Mouse (Mus musculus) cortical plate, adult 2 months (tissue): Measurements from ENCODE around the gene Apoc3. TPM values are rescaled to one million over a fixed set of nuclear protein-coding genes. Genes with fewer than 3 reads are reported as not detected.

Experiments used
- H3K27ac ChIP-seq: fragments of 200-500 bp; 2 replicates; pipeline ENCODE4 v1.5.1; 2012; ENCODE audit warnings: low read length, control low read depth, inconsistent platforms; ENCODE audit not compliant: insufficient read depth
- H3K4me1 ChIP-seq: fragments of 200-500 bp; 2 replicates; pipeline ENCODE4 v1.6.1; 2011; ENCODE audit warnings: low read length; ENCODE audit not compliant: control insufficient read depth, insufficient read depth
- H3K4me3 ChIP-seq: fragments of 200-500 bp; 2 replicates; pipeline ENCODE4 v1.5.1; 2011; ENCODE audit warnings: mild to moderate bottlenecking, low read length, control low read depth; ENCODE audit not compliant: insufficient read depth
- CTCF ChIP-seq: fragments of 200-500 bp; IDR thresholded peaks from 2 replicates; pipeline ENCODE4 v1.5.1; 2011; ENCODE audit warnings: mild to moderate bottlenecking, control low read depth, low read length; ENCODE audit not compliant: insufficient read depth; ENCODE audit errors: extremely low read depth
- POLR2A ChIP-seq: fragments of 200-500 bp; IDR thresholded peaks from 2 replicates; pipeline ENCODE4 v1.6.1; 2011; ENCODE audit warnings: mild to moderate bottlenecking, low read length, control low read depth; ENCODE audit not compliant: insufficient read depth; ENCODE audit errors: extremely low read depth
- polyA plus RNA-seq: library from polyadenylated mRNA; depleted of rRNA; stranded (reverse); fragments of >200 nt; gene quantifications from 2 replicates; pipeline ENCODE4 v1.2.3, GENCODE M21; 2012; rRNA removed

Gene Apoc3
- polyA plus RNA-seq, 1 experiment = 1.1 TPM

GRCm38 (mm10) chr9:46185191-46185590, 50.2 kb downstream of the Apoc3 start:
- H3K4me1 ChIP-seq = 0 out of 2 replicates have a peak, but pooled peaks cover 2% of the 10 kb centered on the region
- no peak for TF ChIP-seq POLR2A
- TF ChIP-seq CTCF = peak; percentile 30
- H3K27ac ChIP-seq = no peak overlapping the region
- no peak overlapping the region for H3K4me3 ChIP-seq

- no peak for TF ChIP-seq POLR2A
- TF ChIP-seq CTCF = no peak
- Histone ChIP-seq H3K4me1 (0 out of 2 replicates have a peak, but pooled peaks cover 2% of the 10 kb centered on the region), H3K27ac (no peak overlapping the region), H3K4me3 (no peak overlapping the region)
These were observed 50.9 kb downstream of the Apoc3 start for GRCm38 (mm10) chr9:46184542-46184941.

Other genes starting within 250 kb of the Apoc3 start
- 90.3 and 92.6 TPM in 2 replicates for gene Pafah1b2, start 222.9 kb downstream of the Apoc3 start, polyA plus RNA-seq
- 46.5 and 47.0 TPM in 2 replicates for gene Sik3, start 222.8 kb downstream of the Apoc3 start, polyA plus RNA-seq
- gene Apoa1, start 7.1 kb downstream of the Apoc3 start, polyA plus RNA-seq = 2.0 and 2.4 TPM in 2 replicates
- gene Apoa4, start 5.1 kb upstream of the Apoc3 start, polyA plus RNA-seq = 0.04 and 0.13 TPM in 2 replicates
- gene Apoa5, start 33.0 kb upstream of the Apoc3 start, polyA plus RNA-seq = not detected in 2 replicates
- gene Zpr1, start 37.4 kb upstream of the Apoc3 start, polyA plus RNA-seq = 42.2 and 43.5 TPM in 2 replicates
- 9.3 and 10.4 TPM in 2 replicates for gene Bud13, start 47.4 kb upstream of the Apoc3 start, polyA plus RNA-seq
- 0.06 and 0.42 TPM in 2 replicates for gene 4931429L15Rik, start 84.3 kb upstream of the Apoc3 start, polyA plus RNA-seq